Mouse (Mus musculus) lung, embryonic 14.5 days (tissue): ENCODE results near the gene Gm20422. TPM values are rescaled to one million over a fixed set of nuclear protein-coding genes. Genes with fewer than 3 reads are reported as not detected.

ENCODE experiments used
- ATAC-seq: fragments of 200-750 bp; cut with Nextera tagmentation; 2 replicates; pipeline ENCODE4 v1.8.0; 2017; ENCODE audit warnings: mild to moderate bottlenecking, moderate TSS enrichment, moderate library complexity; ENCODE audit not compliant: insufficient read depth
- DNase-seq: peaks from one replicate; pipeline ENCODE4 v3.0.0-alpha.2; 2015
- H3K27ac ChIP-seq: fragments of 300-500 bp; sonication (generic); 2 replicates; pipeline ENCODE4 v1.5.1; 2014; ENCODE audit warnings: low read depth, mild to moderate bottlenecking, moderate library complexity
- H3K27me3 ChIP-seq: fragments of 300-500 bp; sonication (generic); 2 replicates; pipeline ENCODE4 v1.6.1; 2014; ENCODE audit warnings: low read length, control low read depth; ENCODE audit not compliant: insufficient read depth
- H3K36me3 ChIP-seq: fragments of 300-500 bp; sonication (generic); 2 replicates; pipeline ENCODE4 v1.6.1; 2014; ENCODE audit warnings: control low read depth; ENCODE audit not compliant: insufficient read depth
- H3K4me1 ChIP-seq: fragments of 300-500 bp; sonication (generic); 2 replicates; pipeline ENCODE4 v1.6.1; 2014; ENCODE audit warnings: antibody characterized with exemption, control low read depth; ENCODE audit not compliant: insufficient read depth
- H3K4me2 ChIP-seq: fragments of 300-500 bp; sonication (generic); 2 replicates; pipeline ENCODE4 v1.6.1; 2014; ENCODE audit warnings: mild to moderate bottlenecking
- H3K4me3 ChIP-seq: fragments of 300-500 bp; sonication (generic); 2 replicates; pipeline ENCODE4 v1.5.1; 2014; ENCODE audit warnings: low read depth, low read length
- H3K9ac ChIP-seq: fragments of 300-500 bp; sonication (generic); 2 replicates; pipeline ENCODE4 v1.6.1; 2014
- H3K9me3 ChIP-seq: fragments of 300-500 bp; sonication (generic); 2 replicates; pipeline ENCODE4 v1.6.1; 2016; ENCODE audit warnings: low read depth, low read length, control low read depth
- CTCF ChIP-seq: IDR thresholded peaks from 2 replicates; pipeline ENCODE4 v1.5.1; 2016; ENCODE audit warnings: antibody characterized with exemption, low read depth
- WGBS: fragments of 180-500 bp; shearing (Covaris S2); extraction: QIAGEN DNeasy Blood & Tissue Kit; methylation state at CpG from one replicate; pipeline ENCODE4 v1.1.7; 2014; 5-methylcytosine and 5-hydroxymethylcytosine counted together
- polyA plus RNA-seq: library from polyadenylated mRNA; unstranded; fragments of >200 nt; fragmentation: Nextera tagmentation; extraction: Ambion mirVana; gene quantifications from 2 replicates; pipeline ENCODE4 v1.2.1, GENCODE M21; 2014

The Gm20422 gene
- polyA plus RNA-seq, 1 experiment from 2014 or later, result 0.30 TPM

DNA sequence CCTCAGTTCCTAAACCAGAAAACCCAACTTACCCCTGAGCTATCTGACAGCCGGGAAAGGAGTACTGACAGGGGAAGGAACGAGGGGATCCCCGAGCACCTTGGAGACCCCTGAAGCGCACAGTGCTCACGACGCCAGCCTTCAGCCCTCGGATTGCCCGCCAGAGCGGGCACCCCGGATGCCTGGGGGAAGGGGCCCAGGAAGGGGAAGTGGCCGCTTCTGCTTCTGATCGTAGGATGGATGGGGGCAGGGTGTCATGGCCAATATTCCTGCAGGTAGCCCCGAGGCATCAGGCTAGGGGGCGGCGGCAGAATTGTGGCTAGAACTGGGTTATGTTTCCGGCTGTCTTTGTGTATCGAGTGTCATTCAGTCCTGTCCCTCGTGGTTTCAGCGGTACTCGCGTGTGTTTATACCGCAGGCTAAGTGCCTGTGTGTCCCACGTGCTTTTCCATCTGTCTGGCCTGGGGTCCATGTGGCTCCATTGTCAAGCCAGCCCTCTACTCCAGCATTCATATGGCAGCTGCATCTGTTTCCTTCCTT, 34.2 kb upstream of the Gm20422 start:
- WGBS, result 2% methylated on average over 23 of the region's 23 CpGs
- TF ChIP-seq CTCF, result no peak
- H3K9ac ChIP-seq, result peak overlapping the region; percentile 48
- H3K4me2 ChIP-seq, result peak overlapping the region; percentile 69
- H3K4me3 ChIP-seq, result peak overlapping the region; percentile 44
- peaks cover 54% of the 10 kb centered on the region for H3K36me3 ChIP-seq
- H3K27me3 ChIP-seq, result no peaks in the 10 kb centered on the region
- no peak overlapping the region for H3K27ac ChIP-seq
- peak; percentile 45 for DNase-seq
- no peaks in the 10 kb centered on the region for H3K9me3 ChIP-seq
- ATAC-seq, result peak; percentile 42
- H3K4me1 ChIP-seq, result no peaks in the 10 kb centered on the region

DNA sequence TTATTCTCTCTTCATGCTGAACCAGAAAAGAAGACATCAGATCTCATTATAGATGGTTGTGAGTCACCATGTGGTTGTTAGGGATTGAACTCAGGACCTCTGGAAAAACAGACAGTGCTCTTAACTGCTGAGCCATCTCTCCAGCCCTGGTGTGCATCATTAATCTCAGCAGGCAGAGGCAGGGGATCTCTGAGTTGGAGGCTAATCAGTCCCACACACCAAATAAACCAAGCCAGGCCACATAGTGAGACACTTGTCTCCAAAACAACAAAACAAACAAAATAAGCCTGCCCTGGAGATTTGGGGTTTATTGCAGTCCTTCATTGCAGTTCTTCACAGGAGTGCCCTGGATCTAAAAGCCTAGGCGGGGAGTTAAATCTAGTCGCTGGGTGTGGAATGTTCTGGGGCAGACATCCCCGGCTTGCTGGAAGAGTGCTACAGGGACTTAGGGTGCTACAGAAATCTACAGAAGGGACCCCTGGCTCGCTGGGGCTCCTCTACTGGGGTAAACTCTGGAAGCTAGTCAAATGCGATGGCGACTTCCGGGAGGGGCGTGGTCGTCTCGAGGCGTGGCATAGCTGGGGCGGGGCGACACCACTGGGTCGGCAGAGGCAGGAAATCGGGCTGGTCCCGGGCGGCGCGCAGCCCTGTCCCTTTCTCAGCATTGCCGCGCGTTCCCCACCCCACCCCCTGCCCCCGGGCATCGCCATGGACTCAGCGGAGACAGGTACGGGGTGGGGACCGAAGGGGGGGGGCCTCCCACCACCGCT, 33.6 kb upstream of the Gm20422 start, which contains the start of gene Gmip:
Gene Gmip, plus strand, starts transcription at position 586 of the 770 bp plus-strand sequence.
- WGBS, result 6% methylated on average over 28 of the region's 28 CpGs
- ATAC-seq, result peak; percentile 65
- Histone ChIP-seq H3K27ac (no peak within 1 kb of the TSS), H3K4me2 (peak within 1 kb of the TSS; percentile 69), H3K9me3 (no peaks in the 10 kb centered on the region), H3K4me3 (peak within 1 kb of the TSS; percentile 44), H3K4me1 (no peaks in the 10 kb centered on the region), H3K9ac (peak within 1 kb of the TSS; percentile 48), H3K36me3 (peaks cover 55% of the 10 kb centered on the region), H3K27me3 (no peaks in the 10 kb centered on the region)
- peak; percentile 88 for DNase-seq
- no peak for TF ChIP-seq CTCF

DNA sequence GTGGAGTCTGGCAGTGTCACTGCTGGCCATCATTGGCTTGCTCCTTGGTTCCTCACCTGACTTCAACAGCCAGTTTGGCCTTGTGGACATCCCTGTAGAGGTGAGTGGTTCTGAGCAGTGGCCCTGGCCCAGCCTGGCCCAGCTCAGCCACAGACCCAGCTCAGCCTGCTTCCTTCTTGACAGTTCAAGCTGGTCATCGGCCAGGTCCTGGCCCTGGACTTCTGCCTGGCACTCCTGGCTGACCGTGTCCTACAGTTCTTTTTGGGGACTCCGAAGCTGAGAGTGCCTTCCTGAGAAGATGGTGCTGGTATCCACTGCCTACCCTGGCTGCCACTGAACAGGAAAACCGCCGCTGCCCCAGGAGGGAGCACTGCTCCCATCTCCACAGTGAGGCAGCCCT, 32.5 kb upstream of the Gm20422 start:
- 82% methylated on average over 5 of the region's 5 CpGs for WGBS
- Histone ChIP-seq H3K4me1 (no peaks in the 10 kb centered on the region), H3K4me2 (no peak overlapping the region), H3K9ac (no peak overlapping the region), H3K27me3 (no peaks in the 10 kb centered on the region), H3K36me3 (peaks cover 66% of the 10 kb centered on the region), H3K9me3 (no peaks in the 10 kb centered on the region), H3K27ac (no peak overlapping the region), H3K4me3 (no peak overlapping the region)
- ATAC-seq (no peak), DNase-seq (no peak)
- TF ChIP-seq CTCF, result no peak

- no peaks in the 10 kb centered on the region for H3K4me1 ChIP-seq
- no peak for TF ChIP-seq CTCF
- no peak overlapping the region for H3K4me3 ChIP-seq
- 91% methylated on average over 9 of the region's 9 CpGs for WGBS
- no peak overlapping the region for H3K27ac ChIP-seq
- H3K9me3 ChIP-seq, result no peaks in the 10 kb centered on the region
- no peak for ATAC-seq
- no peak for DNase-seq
- H3K36me3 ChIP-seq, result peaks cover 76% of the 10 kb centered on the region
- no peak overlapping the region for H3K9ac ChIP-seq
- H3K27me3 ChIP-seq, result no peaks in the 10 kb centered on the region
- H3K4me2 ChIP-seq, result no peak overlapping the region
Observed at GRCm38 (mm10) chr8:69805491-69805890, 30.8 kb upstream of the Gm20422 start.

DNA sequence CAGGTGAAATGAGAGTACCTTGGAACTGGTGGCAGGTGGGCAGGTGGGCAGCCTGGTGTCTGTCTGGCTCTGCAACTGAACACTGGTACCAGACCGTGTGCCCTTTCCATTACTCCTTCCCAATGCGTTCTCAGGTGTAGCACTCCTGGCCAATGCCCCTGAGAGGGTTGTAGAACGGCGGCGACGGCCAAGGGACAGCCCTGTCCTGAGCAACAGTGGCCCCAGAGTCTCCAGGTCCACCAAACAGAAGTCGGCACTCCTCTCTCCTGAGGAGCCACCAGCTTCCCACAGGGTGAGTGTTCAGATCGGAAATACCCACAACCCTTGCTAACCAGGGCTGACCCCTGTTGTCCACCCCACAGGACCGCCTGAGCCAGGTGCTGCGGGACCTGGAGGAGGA, 30.4 kb upstream of the Gm20422 start:
- peaks cover 80% of the 10 kb centered on the region for H3K36me3 ChIP-seq
- no peak for TF ChIP-seq CTCF
- H3K4me2 ChIP-seq, result no peak overlapping the region
- 94% methylated on average over 10 of the region's 10 CpGs for WGBS
- no peaks in the 10 kb centered on the region for H3K27me3 ChIP-seq
- H3K27ac ChIP-seq, result no peak overlapping the region
- DNase-seq (no peak), ATAC-seq (no peak)
- H3K4me1 ChIP-seq, result no peaks in the 10 kb centered on the region
- H3K9me3 ChIP-seq, result no peaks in the 10 kb centered on the region
- H3K9ac ChIP-seq, result no peak overlapping the region
- H3K4me3 ChIP-seq, result no peak overlapping the region

DNA sequence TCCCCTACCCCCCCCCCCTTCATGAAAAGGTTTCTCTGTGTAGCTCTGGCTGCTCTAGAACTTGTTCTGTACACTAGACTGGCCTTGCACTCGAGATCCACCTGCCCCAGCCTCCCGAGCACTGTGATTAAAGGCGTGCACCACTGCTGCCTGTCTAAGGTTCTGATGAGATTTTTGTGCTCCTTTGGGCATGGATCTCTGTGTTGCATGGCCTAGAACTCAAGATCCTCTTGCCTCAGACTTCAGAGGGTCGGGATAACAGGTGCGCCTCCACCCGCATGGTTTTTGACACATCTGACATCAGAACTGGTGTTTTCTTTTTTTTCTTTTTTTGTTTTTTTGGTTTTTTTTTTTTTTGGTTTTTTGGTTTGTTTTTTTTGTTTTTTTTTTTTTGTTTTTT, 29.9 kb upstream of the Gm20422 start:
- TF ChIP-seq CTCF, result no peak
- Histone ChIP-seq H3K36me3 (peaks cover 85% of the 10 kb centered on the region), H3K9ac (no peak overlapping the region), H3K4me1 (no peaks in the 10 kb centered on the region), H3K27me3 (no peaks in the 10 kb centered on the region), H3K4me2 (no peak overlapping the region), H3K27ac (no peak overlapping the region), H3K4me3 (no peak overlapping the region), H3K9me3 (no peaks in the 10 kb centered on the region)
- 90% methylated on average over 6 of the region's 6 CpGs for WGBS
- ATAC-seq (no peak), DNase-seq (no peak)

DNA sequence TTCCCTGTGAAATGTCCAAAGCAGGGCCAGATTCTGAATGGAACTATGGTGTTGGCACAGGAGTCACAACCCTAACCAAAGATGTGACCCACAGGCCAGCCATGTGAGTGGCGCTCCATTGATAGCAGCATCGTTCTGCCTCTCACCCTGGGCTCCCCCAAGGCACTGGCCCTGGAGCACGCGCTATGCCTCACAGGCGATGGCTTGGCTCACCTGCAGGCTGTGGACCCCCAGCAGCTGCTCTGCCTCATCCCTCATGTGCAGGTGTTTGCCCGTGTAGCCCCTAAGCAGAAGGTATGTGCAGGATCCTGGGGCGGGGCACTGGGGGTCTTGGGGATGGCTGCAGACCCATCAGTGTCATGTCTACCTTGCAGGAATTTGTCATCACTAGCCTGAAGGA, 28.7 kb upstream of the Gm20422 start:
- 96% methylated on average over 7 of the region's 7 CpGs for WGBS
- no peak for DNase-seq
- no peak overlapping the region for H3K9ac ChIP-seq
- no peak overlapping the region for H3K4me2 ChIP-seq
- ATAC-seq, result no peak
- H3K27ac ChIP-seq, result no peak overlapping the region
- no peaks in the 10 kb centered on the region for H3K4me1 ChIP-seq
- peaks cover 97% of the 10 kb centered on the region for H3K36me3 ChIP-seq
- no peak overlapping the region for H3K4me3 ChIP-seq
- H3K9me3 ChIP-seq, result no peaks in the 10 kb centered on the region
- no peaks in the 10 kb centered on the region for H3K27me3 ChIP-seq
- TF ChIP-seq CTCF, result no peak
